Mouse (Mus musculus) lung, postnatal 4 days (tissue): ENCODE measurements around the gene Prkar2b.

Experiments
- DNase-seq, 2 experiments: peaks; one replicate each; pipeline ENCODE4 v3.0.0; 2021

Prkar2b gene

GRCm38 (mm10) chr12:31913614-31914013 is 147.5 kb downstream of the Prkar2b start:
- DNase-seq: no peak

- no peak for DNase-seq
Measured at GRCm38 (mm10) chr12:31912966-31913551, 148.0 kb downstream of the Prkar2b start.
